9 mouse cellular contexts compared by ENCODE assay signal in the genomic region with DNA sequence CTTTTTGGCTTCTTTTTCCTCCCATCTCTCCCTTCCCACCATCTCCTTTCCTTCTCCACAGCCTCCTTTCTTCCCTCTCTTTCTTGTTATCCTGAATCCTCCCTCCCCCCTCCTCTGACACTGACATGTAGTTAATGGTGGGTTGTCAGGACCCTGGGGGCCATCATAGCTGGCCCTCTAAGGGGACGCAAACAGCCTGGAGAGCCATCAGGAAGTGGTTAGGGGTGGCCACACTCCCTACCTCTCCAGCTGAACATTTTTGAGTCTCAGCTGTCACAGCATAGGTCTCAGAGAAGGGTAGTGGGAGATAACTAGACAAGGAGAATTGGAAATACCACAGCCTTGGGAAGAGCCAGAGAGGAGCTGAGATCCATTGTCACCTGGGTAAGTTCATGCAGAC. TPM values are rescaled to one million over a fixed set of nuclear protein-coding genes. Genes with fewer than 3 reads are reported as not detected.
A peak's percentile ranks its signal among the peaks of the same experiment; 100 is the strongest.
DNase-seq lines count a peak whose midpoint lies in the region; ATAC-seq lines count a peak whose summit lies in the region.
"Had no signal": no experiment of that assay in that cellular context is flagged by ENCODE, and none has a peak within 500 bp of the region (broad histone marks: within the 10 kb centered on the region; RNA-seq: fewer than 3 reads in every experiment).

No protein-coding gene starts in this region.

- peak; percentile 29; the same call in 1 of the 2 replicates for ATAC-seq in neural tube, embryonic 11.5 days (ENCODE audit: insufficient read depth, low FRiP score, low TSS enrichment)
- ATAC-seq in forebrain, embryonic 15.5 days (replicated peaks): peak; percentile 12; the same call in 1 of the 2 replicates
- ATAC-seq in limb, embryonic 12.5 days (ENCODE audit: insufficient number of reproducible peaks, insufficient read depth, low FRiP score, low TSS enrichment, low read depth): no peak
- ATAC-seq in neural tube, embryonic 15.5 days (ENCODE audit: low FRiP score): no peak
- no peak for ATAC-seq in CD4-positive, CD25-positive, alpha-beta regulatory T cell, adult 4 months

- WGBS in neural tube, embryonic 11.5 days: 16% methylated on average over 1 of the region's 1 CpGs
- WGBS in forebrain, embryonic 15.5 days: 4% methylated on average over 1 of the region's 1 CpGs
- WGBS in limb, embryonic 12.5 days: 22% methylated on average over 1 of the region's 1 CpGs
- WGBS in neural tube, embryonic 15.5 days: 11% methylated on average over 1 of the region's 1 CpGs

- peak; percentile 57 for DNase-seq in neural tube, embryonic 11.5 days (ENCODE audit: low spot score)
- no peak for DNase-seq in neural tube, embryonic 10.5 days (ENCODE audit: extremely low spot score, low spot score)
- DNase-seq in right cerebral cortex, adult 18-20 months: no peak
- DNase-seq in yolk sac, embryonic 10.5 days (ENCODE audit: low spot score): no peak

- peak overlapping the region; percentile 87 for H3K9ac ChIP-seq in neural tube, embryonic 11.5 days (ENCODE audit: low read length)
- peak overlapping the region; percentile 84 for H3K9ac ChIP-seq in forebrain, embryonic 15.5 days (replicated peaks)
- no peak overlapping the region for H3K9ac ChIP-seq in limb, embryonic 12.5 days (replicated peaks)
- peak overlapping the region; percentile 53 for H3K9ac ChIP-seq in neural tube, embryonic 15.5 days (replicated peaks)
- H3K9ac ChIP-seq: heart, embryonic 15.5 days had no signal

- H3K27me3 ChIP-seq in neural tube, embryonic 11.5 days (ENCODE audit: control insufficient read depth, insufficient read depth, low read length): no peaks in the 10 kb centered on the region
- no peaks in the 10 kb centered on the region for H3K27me3 ChIP-seq in forebrain, embryonic 15.5 days
- peaks cover 14% of the 10 kb centered on the region for H3K27me3 ChIP-seq in limb, embryonic 12.5 days
- no peaks in the 10 kb centered on the region for H3K27me3 ChIP-seq in neural tube, embryonic 15.5 days (replicated peaks)
- H3K27me3 ChIP-seq: heart, embryonic 15.5 days had no signal

- peak overlapping the region; percentile 93 for H3K27ac ChIP-seq in neural tube, embryonic 11.5 days (ENCODE audit: low read depth, low read length)
- peak overlapping the region; percentile 96 for H3K27ac ChIP-seq in forebrain, embryonic 15.5 days (replicated peaks)
- 0 out of 2 replicates have a peak overlapping the region, but pooled peaks have one; percentile 9 for H3K27ac ChIP-seq in limb, embryonic 12.5 days
- peak overlapping the region; percentile 91 for H3K27ac ChIP-seq in neural tube, embryonic 15.5 days (replicated peaks)
- H3K27ac ChIP-seq: heart, embryonic 15.5 days had no signal

- peaks cover 45% of the 10 kb centered on the region for H3K4me1 ChIP-seq in neural tube, embryonic 11.5 days (ENCODE audit: control insufficient read depth, insufficient read depth, low read length)
- peaks cover 76% of the 10 kb centered on the region for H3K4me1 ChIP-seq in forebrain, embryonic 15.5 days
- H3K4me1 ChIP-seq in limb, embryonic 12.5 days (replicated peaks): peaks cover 44% of the 10 kb centered on the region
- peaks cover 88% of the 10 kb centered on the region for H3K4me1 ChIP-seq in neural tube, embryonic 15.5 days

- H3K4me3 ChIP-seq in neural tube, embryonic 11.5 days (ENCODE audit: low read depth, low read length): peak overlapping the region; percentile 47
- peak overlapping the region; percentile 57 for H3K4me3 ChIP-seq in forebrain, embryonic 15.5 days
- no peak overlapping the region for H3K4me3 ChIP-seq in limb, embryonic 12.5 days (replicated peaks)
- peak overlapping the region; percentile 40 for H3K4me3 ChIP-seq in neural tube, embryonic 15.5 days (replicated peaks)
- H3K4me3 ChIP-seq: heart, embryonic 15.5 days had no signal

- H3K4me2 ChIP-seq in neural tube, embryonic 11.5 days (ENCODE audit: low read depth): peak overlapping the region; percentile 78
- peak overlapping the region; percentile 67 for H3K4me2 ChIP-seq in forebrain, embryonic 15.5 days (replicated peaks)
- H3K4me2 ChIP-seq in limb, embryonic 12.5 days: peak overlapping the region; percentile 47
- H3K4me2 ChIP-seq in neural tube, embryonic 15.5 days: peak overlapping the region; percentile 61

- H3K9me3 ChIP-seq in neural tube, embryonic 11.5 days (ENCODE audit: control insufficient read depth, low read length): no peaks in the 10 kb centered on the region
- no peaks in the 10 kb centered on the region for H3K9me3 ChIP-seq in forebrain, embryonic 15.5 days
- H3K9me3 ChIP-seq in limb, embryonic 12.5 days: no peaks in the 10 kb centered on the region
- H3K9me3 ChIP-seq in neural tube, embryonic 15.5 days (replicated peaks): no peaks in the 10 kb centered on the region
- H3K9me3 ChIP-seq: heart, embryonic 15.5 days had no signal

- no peaks in the 10 kb centered on the region for H3K36me3 ChIP-seq in neural tube, embryonic 11.5 days (ENCODE audit: control insufficient read depth, insufficient read depth, low read length)
- no peaks in the 10 kb centered on the region for H3K36me3 ChIP-seq in forebrain, embryonic 15.5 days
- no peaks in the 10 kb centered on the region for H3K36me3 ChIP-seq in limb, embryonic 12.5 days
- H3K36me3 ChIP-seq in neural tube, embryonic 15.5 days: no peaks in the 10 kb centered on the region
- H3K36me3 ChIP-seq: heart, embryonic 15.5 days had no signal

RNA-seq across cellular contexts. Expression of a gene that starts 20.0 kb away (rescaled TPM):
- polyA plus RNA-seq in neural tube, embryonic 11.5 days (2014; fragmentation: Nextera tagmentation; extraction: Ambion mirVana): 133 and 140 TPM in 2 replicates
- 135 and 140 TPM in 2 replicates for polyA plus RNA-seq in forebrain, embryonic 15.5 days (2015; fragmentation: Nextera tagmentation; extraction: Ambion mirVana)
- 7.0 and 7.1 TPM in 2 replicates for polyA plus RNA-seq in limb, embryonic 12.5 days (2016; fragmentation: Nextera tagmentation; extraction: Ambion mirVana)
- polyA plus RNA-seq in neural tube, embryonic 15.5 days (2015; fragmentation: Nextera tagmentation; extraction: Ambion mirVana): 80.9 and 96.9 TPM in 2 replicates
- 1 to 10 TPM; 4.6 to 8.4 TPM for polyA plus RNA-seq in CD4-positive, CD25-positive, alpha-beta regulatory T cell, adult 4 months (2017; shearing (Covaris generic))

RNA-seq across cellular contexts. Expression of a gene that starts 23.0 kb away (rescaled TPM):
- polyA plus RNA-seq in neural tube, embryonic 11.5 days (2014; fragmentation: Nextera tagmentation; extraction: Ambion mirVana): 3.5 and 4.1 TPM in 2 replicates
- polyA plus RNA-seq in forebrain, embryonic 15.5 days (2015; fragmentation: Nextera tagmentation; extraction: Ambion mirVana): 1.0 and 1.2 TPM in 2 replicates
- 2.2 and 2.7 TPM in 2 replicates for polyA plus RNA-seq in limb, embryonic 12.5 days (2016; fragmentation: Nextera tagmentation; extraction: Ambion mirVana)
- polyA plus RNA-seq in neural tube, embryonic 15.5 days (2015; fragmentation: Nextera tagmentation; extraction: Ambion mirVana): 0.95 and 4.7 TPM in 2 replicates
- polyA plus RNA-seq in CD4-positive, CD25-positive, alpha-beta regulatory T cell, adult 4 months (2017; shearing (Covaris generic)): under 1 TPM in 1 of 2 experiments, not detected in 1; 0.51 TPM

Comparison
In these comparisons a context has a peak if more than half of its experiments do, and no peak if none do; other contexts are left out.
1. ATAC-seq: peak in neural tube, embryonic 11.5 days (single experiment) and forebrain, embryonic 15.5 days (single experiment); none in limb, embryonic 12.5 days (single experiment), neural tube, embryonic 15.5 days (single experiment) and CD4-positive, CD25-positive, alpha-beta regulatory T cell, adult 4 months (single experiment).
2. H3K27ac ChIP-seq: peak in every context shown above with its lines; median percentile 96 in forebrain, embryonic 15.5 days; 93 in neural tube, embryonic 11.5 days; 91 in neural tube, embryonic 15.5 days; 9 in limb, embryonic 12.5 days.
3. Peak in every context shown above with its lines, with median percentiles within 50 percentile points of each other: H3K4me2 ChIP-seq.